ENCODE assay signal across 8 mouse cellular contexts in genomic region chr11:29373396-29374273, GRCm38 (mm10). TPM values are rescaled to one million over a fixed set of nuclear protein-coding genes. Genes with fewer than 3 reads are reported as not detected.
DNase-seq lines count a peak whose midpoint lies in the region; ATAC-seq and TF ChIP-seq lines count a peak whose summit lies in the region.

Gene Ccdc88a, plus strand, starts transcription at chr11:29373658.

- TF ChIP-seq EP300 in MEL (IDR thresholded peaks at IDR 0.05; ENCODE audit: low read depth in 1 of 2, low read length in 2 of 2) = peak in 1 of 2 experiments; percentile 48; a peak in 2 of 4 replicates

- H3K9me3 ChIP-seq in MEL (replicated peaks; ENCODE audit: insufficient read depth, low read length) = no peaks in the 10 kb centered on the region
- no peaks in the 10 kb centered on the region for H3K9me3 ChIP-seq in forebrain, postnatal 0 days (ENCODE audit: low read length)
- H3K9me3 ChIP-seq in lung, embryonic 15.5 days = no peaks in the 10 kb centered on the region

- TF ChIP-seq CTCF in MEL (IDR thresholded peaks at IDR 0.05 in 2 of 3, conservative IDR thresholded peaks at IDR 0.05 in 1 of 3; ENCODE audit: control insufficient read depth in 1 of 3, insufficient read depth in 1 of 3, low read depth in 2 of 3, low read length in 3 of 3, poor library complexity in 1 of 3, severe bottlenecking in 1 of 3) = peak in 2 of 3 experiments; percentile 9 to 20; a peak in 2 of 6 replicates
- TF ChIP-seq CTCF in cerebellum, adult 2 months (IDR thresholded peaks at IDR 0.05; ENCODE audit: borderline replicate concordance, insufficient read depth, low read depth, low read length) = peak; percentile 23; the same call in 1 of the 2 replicates
- peak; percentile 62 for TF ChIP-seq CTCF in forebrain, postnatal 0 days (IDR thresholded peaks at IDR 0.05; ENCODE audit: low read depth)

- DNase-seq in MEL (ENCODE audit: low read depth, low spot score) = peak; percentile 98
- peak; percentile 91 to 93 for DNase-seq in cerebellum, adult 2 months
- peak; percentile 99 for DNase-seq in forebrain, postnatal 0 days
- peak; percentile 98 for DNase-seq in heart, postnatal 4 days
- DNase-seq in layer of hippocampus, adult 8-10 months (ENCODE audit: low spot score in 2 of 2) = peak; percentile 93 to 98
- DNase-seq in ovary, adult 18-20 months (ENCODE audit: low spot score) = peak; percentile 95
- peak; percentile 91 for DNase-seq in thymus, postnatal 0 days (ENCODE audit: low spot score)

- peak; percentile 91 to 97 for TF ChIP-seq POLR2A in MEL (IDR thresholded peaks at IDR 0.05; ENCODE audit: control insufficient read depth in 1 of 2, insufficient read depth in 1 of 2, low read depth in 1 of 2, low read length in 2 of 2, poor library complexity in 1 of 2)
- TF ChIP-seq POLR2A in cerebellum, adult 2 months (IDR thresholded peaks at IDR 0.05; ENCODE audit: borderline replicate concordance, insufficient read depth, low read length) = peak; percentile 36; the same call in 1 of the 2 replicates

- H3K79me2 ChIP-seq in MEL (ENCODE audit: control insufficient read depth, insufficient read depth, low read length, poor library complexity) = peaks cover 11% of the 10 kb centered on the region

- H3K4me3 ChIP-seq in MEL (ENCODE audit: control insufficient read depth in 1 of 2, insufficient read depth in 1 of 2, low read depth in 2 of 2, low read length in 2 of 2) = peak within 1 kb of the TSS; percentile 84 to 96
- peak within 1 kb of the TSS; percentile 66 for H3K4me3 ChIP-seq in cerebellum, adult 2 months (replicated peaks; ENCODE audit: insufficient read depth, low read depth, low read length)
- H3K4me3 ChIP-seq in forebrain, postnatal 0 days (ENCODE audit: low read depth, low read length) = peak within 1 kb of the TSS; percentile 96
- H3K4me3 ChIP-seq in lung, embryonic 15.5 days = peak within 1 kb of the TSS; percentile 97

- TF ChIP-seq RAD21 in MEL (IDR thresholded peaks at IDR 0.05; ENCODE audit: low read depth, low read length) = no peak; the same call in 1 of the 2 replicates

- peaks cover 0 to 9% of the 10 kb centered on the region in 2 experiments; a peak in 2 of 4 replicates for H3K36me3 ChIP-seq in MEL (ENCODE audit: control insufficient read depth in 1 of 2, insufficient read depth in 2 of 2, low read length in 2 of 2)
- H3K36me3 ChIP-seq in forebrain, postnatal 0 days (ENCODE audit: insufficient read depth) = no peaks in the 10 kb centered on the region
- H3K36me3 ChIP-seq in lung, embryonic 15.5 days = no peaks in the 10 kb centered on the region

- H3K4me2 ChIP-seq in forebrain, postnatal 0 days (ENCODE audit: low read depth) = peak within 1 kb of the TSS; percentile 61
- H3K4me2 ChIP-seq in lung, embryonic 15.5 days = peak within 1 kb of the TSS; percentile 61

- H3K9ac ChIP-seq in MEL (ENCODE audit: control insufficient read depth, low read depth, low read length, poor library complexity, severe bottlenecking) = peak within 1 kb of the TSS; percentile 85
- H3K9ac ChIP-seq in forebrain, postnatal 0 days = peak within 1 kb of the TSS; percentile 97
- H3K9ac ChIP-seq in lung, embryonic 15.5 days = peak within 1 kb of the TSS; percentile 88

- peaks cover 3 to 8% of the 10 kb centered on the region in 2 experiments; a peak in 2 of 4 replicates for H3K27me3 ChIP-seq in MEL (ENCODE audit: control insufficient read depth in 1 of 2, insufficient read depth in 2 of 2, low read length in 2 of 2)
- no peaks in the 10 kb centered on the region for H3K27me3 ChIP-seq in cerebellum, adult 2 months (ENCODE audit: control insufficient read depth, insufficient read depth, low read length)
- no peaks in the 10 kb centered on the region for H3K27me3 ChIP-seq in forebrain, postnatal 0 days (ENCODE audit: insufficient read depth, low read length)
- no peaks in the 10 kb centered on the region for H3K27me3 ChIP-seq in lung, embryonic 15.5 days

- peak; percentile 96 for ATAC-seq in forebrain, postnatal 0 days
- ATAC-seq in lung, embryonic 15.5 days (ENCODE audit: borderline replicate concordance, extremely low read depth, low FRiP score, low TSS enrichment) = peak; percentile 95

- under 1% methylated on average over 106 of the region's 107 CpGs for WGBS in cerebellum, adult 2 months
- WGBS in forebrain, postnatal 0 days = under 1% methylated on average over 88 of the region's 107 CpGs
- WGBS in lung, embryonic 15.5 days = under 1% methylated on average over 88 of the region's 107 CpGs

- peaks cover 2 to 6% of the 10 kb centered on the region in 2 experiments for H3K4me1 ChIP-seq in MEL (ENCODE audit: control insufficient read depth in 1 of 2, insufficient read depth in 2 of 2, low read length in 2 of 2)
- no peaks in the 10 kb centered on the region for H3K4me1 ChIP-seq in cerebellum, adult 2 months (ENCODE audit: control insufficient read depth, insufficient read depth, low read length)
- H3K4me1 ChIP-seq in forebrain, postnatal 0 days (ENCODE audit: insufficient read depth) = peaks cover 6% of the 10 kb centered on the region; the same call in 1 of the 2 replicates
- peaks cover 6% of the 10 kb centered on the region; the same call in 1 of the 2 replicates for H3K4me1 ChIP-seq in lung, embryonic 15.5 days

- peak within 1 kb of the TSS; percentile 10 for H3K27ac ChIP-seq in MEL (ENCODE audit: control insufficient read depth, low read depth, low read length)
- H3K27ac ChIP-seq in cerebellum, adult 2 months (ENCODE audit: insufficient read depth, low read length) = peak within 1 kb of the TSS; percentile 18; the same call in 1 of the 2 replicates
- H3K27ac ChIP-seq in forebrain, postnatal 0 days (ENCODE audit: low read depth, low read length) = peak within 1 kb of the TSS; percentile 98
- peak within 1 kb of the TSS; percentile 95 for H3K27ac ChIP-seq in lung, embryonic 15.5 days

TF ChIP-seq in MEL, 35 proteins besides CTCF, POLR2A, EP300 and RAD21:
- no peak; the same call in 1 of the 2 replicates for TF ChIP-seq BHLHE40 (IDR thresholded peaks at IDR 0.05; ENCODE audit: borderline replicate concordance, low read depth, low read length)
- TF ChIP-seq HCFC1 (IDR thresholded peaks at IDR 0.05; ENCODE audit: low read depth, low read length) = peak; percentile 76
- peak; percentile 99 for TF ChIP-seq UBTF (IDR thresholded peaks at IDR 0.05; ENCODE audit: borderline replicate concordance, insufficient read depth, low read depth, low read length)
- no peak for TF ChIP-seq JUND (IDR thresholded peaks at IDR 0.05; ENCODE audit: low read depth, low read length)
- peak; percentile 91 for TF ChIP-seq NELFE (IDR thresholded peaks at IDR 0.05; ENCODE audit: low read depth, low read length)
- TF ChIP-seq NRF1 (IDR thresholded peaks at IDR 0.05; ENCODE audit: insufficient read depth, low read depth, low read length, poor library complexity, severe bottlenecking) = 0 out of 2 replicates have a peak, but pooled peaks have one; percentile 24
- no peak for TF ChIP-seq MEF2A (IDR thresholded peaks at IDR 0.05; ENCODE audit: extremely low read depth, insufficient replicate concordance, low read depth, low read length, poor library complexity, severe bottlenecking)
- peak; percentile 85 for TF ChIP-seq TCF12 (IDR thresholded peaks at IDR 0.05; ENCODE audit: low read depth, low read length)
- TF ChIP-seq ZMIZ1 (IDR thresholded peaks at IDR 0.05; ENCODE audit: low read depth, low read length) = peak; percentile 92
- peak; percentile 70 for TF ChIP-seq MYB (IDR thresholded peaks at IDR 0.05; ENCODE audit: low read depth, low read length)
- no peak for TF ChIP-seq POLR2AphosphoS5 (IDR thresholded peaks at IDR 0.05; ENCODE audit: borderline replicate concordance, low read depth, low read length)
- peak; percentile 80; the same call in 1 of the 2 replicates for TF ChIP-seq POLR2AphosphoS2 (IDR thresholded peaks at IDR 0.05; ENCODE audit: low read length)
- no peak for TF ChIP-seq CHD2 (IDR thresholded peaks at IDR 0.05; ENCODE audit: low read length)
- peak; percentile 93 for TF ChIP-seq KAT2A (conservative IDR thresholded peaks at IDR 0.05; ENCODE audit: low read depth, low read length)
- TF ChIP-seq SIN3A (IDR thresholded peaks at IDR 0.05; ENCODE audit: low read length) = peak; percentile 60
- no peak for TF ChIP-seq GATA1 (IDR thresholded peaks at IDR 0.05; ENCODE audit: low read depth, low read length)
- peak; percentile 34; the same call in 1 of the 2 replicates for TF ChIP-seq ETS1 (IDR thresholded peaks at IDR 0.05; ENCODE audit: low read depth, low read length)
- TF ChIP-seq ZKSCAN1 (IDR thresholded peaks at IDR 0.05; ENCODE audit: low read depth, low read length) = 0 out of 2 replicates have a peak, but pooled peaks have one; percentile 14
- peak; percentile 89 for TF ChIP-seq TBP (IDR thresholded peaks at IDR 0.05; ENCODE audit: low read depth, low read length)
- peak; percentile 54 for TF ChIP-seq ELF1 (IDR thresholded peaks at IDR 0.05; ENCODE audit: low read depth, low read length)
- TF ChIP-seq CHD1 (IDR thresholded peaks at IDR 0.05; ENCODE audit: low read depth, low read length) = peak; percentile 36; the same call in 1 of the 2 replicates
- TF ChIP-seq MAZ (IDR thresholded peaks at IDR 0.05; ENCODE audit: low read depth, low read length) = peak; percentile 92
- TF ChIP-seq MXI1 (IDR thresholded peaks at IDR 0.05; ENCODE audit: low read depth, low read length) = peak; percentile 37; the same call in 1 of the 2 replicates

RNA-seq across cellular contexts. Expression of gene Ccdc88a, which starts in this region (rescaled TPM):
- total RNA-seq in MEL (2012; rRNA removed) = 4.0 and 4.4 TPM in 2 replicates
- 100 to 1,000 TPM in 1 of 2 experiments, 1 to 10 TPM in 1; 5.9 to 225 TPM for polyA plus RNA-seq in MEL (2012; ENCODE audit: insufficient read depth in 1 of 2, insufficient read length in 2 of 2, low read depth in 1 of 2, low replicate concordance in 2 of 2, missing spikeins in 1 of 2)
- polyA plus RNA-seq in cerebellum, adult 2 months (2012; rRNA removed) = 13.1 and 14.4 TPM in 2 replicates
- 105 and 135 TPM in 2 replicates for total RNA-seq in forebrain, postnatal 0 days (2014; rRNA removed)
- 53.4 and 81.6 TPM in 2 replicates for polyA plus RNA-seq in forebrain, postnatal 0 days (2015; fragmentation: Nextera tagmentation; extraction: Ambion mirVana)
- 10 to 100 TPM; 28.9 to 29.5 TPM for total RNA-seq in heart, postnatal 4 days (2021)
- 10 to 100 TPM; 52.6 to 66.1 (median 63.0) TPM for total RNA-seq in layer of hippocampus, adult 8-10 months (2022)
- 33.7 and 33.8 TPM in 2 replicates for polyA plus RNA-seq in lung, embryonic 15.5 days (2015; fragmentation: Nextera tagmentation; extraction: Ambion mirVana)
- 13.5 and 17.1 TPM in 2 replicates for polyA plus RNA-seq in thymus, postnatal 0 days (2015; fragmentation: Nextera tagmentation; extraction: Ambion mirVana)

Comparison
In these comparisons a context has a peak if more than half of its experiments do, and no peak if none do; other contexts are left out.
1. Peak in every context shown above with its lines: DNase-seq, ATAC-seq, H3K4me3 ChIP-seq and H3K27ac ChIP-seq.
2. H3K27ac ChIP-seq: peak in every context shown above with its lines; median percentile 98 in forebrain, postnatal 0 days; 95 in lung, embryonic 15.5 days; 18 in cerebellum, adult 2 months; 10 in MEL.